Mouse (Mus musculus) gastrocnemius, adult 18-20 months (tissue): ENCODE results near the gene 1700024P04Rik. TPM values are rescaled to one million over a fixed set of nuclear protein-coding genes. Genes with fewer than 3 reads are reported as not detected.
A peak's percentile ranks its signal among the peaks of the same experiment; 100 is the strongest.

Source experiments
- DNase-seq: peaks from one replicate; pipeline ENCODE4 v3.0.0; 2021; ENCODE audit warnings: low spot score
- total RNA-seq, 2 experiments: library from RNA; stranded (reverse); gene quantifications; 2 replicates each; pipeline ENCODE4 v1.2.3; 2021

Gene 1700024P04Rik
- total RNA-seq, 2 experiments from 2014 or later = not detected

DNA sequence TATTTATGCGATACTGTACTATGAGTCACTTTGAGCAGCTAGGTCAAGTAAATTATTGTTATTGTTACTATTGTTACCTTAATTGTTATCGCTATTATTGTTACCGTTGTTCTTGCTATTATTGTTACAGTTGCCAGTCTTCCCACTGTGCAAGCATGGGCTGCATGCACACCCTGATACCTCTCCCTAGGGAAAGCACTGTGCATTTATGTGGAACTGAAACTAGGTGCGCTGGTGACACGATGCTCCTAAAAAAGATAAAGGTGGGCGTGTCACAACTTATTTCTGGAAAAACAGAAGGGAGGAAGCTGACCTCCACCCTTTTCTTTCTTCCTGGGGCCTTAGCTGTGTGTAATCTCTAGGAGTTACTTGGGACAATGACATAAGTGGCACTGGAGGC is 16.4 kb downstream of the 1700024P04Rik start:
- DNase-seq = no peak

DNA sequence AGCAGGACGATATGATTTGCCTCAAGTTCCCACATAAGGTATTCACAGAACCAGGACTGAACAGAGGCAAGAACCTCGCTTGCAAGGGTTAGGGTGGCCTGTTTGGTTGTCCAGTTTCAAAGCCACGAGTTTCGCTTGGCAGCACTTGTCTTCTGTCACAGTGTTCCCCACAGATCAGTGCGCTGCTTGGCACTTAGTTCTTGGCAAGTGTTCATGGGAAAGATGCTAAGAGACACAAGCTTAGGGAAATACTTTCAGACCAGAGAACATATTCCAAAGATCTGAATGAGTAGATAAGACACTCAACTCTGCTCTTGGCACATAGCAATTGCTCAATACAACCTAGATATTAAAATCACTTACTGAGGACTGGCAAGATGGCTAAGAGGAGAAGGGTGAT is 17.8 kb downstream of the 1700024P04Rik start:
- DNase-seq = peak; percentile 15

DNA sequence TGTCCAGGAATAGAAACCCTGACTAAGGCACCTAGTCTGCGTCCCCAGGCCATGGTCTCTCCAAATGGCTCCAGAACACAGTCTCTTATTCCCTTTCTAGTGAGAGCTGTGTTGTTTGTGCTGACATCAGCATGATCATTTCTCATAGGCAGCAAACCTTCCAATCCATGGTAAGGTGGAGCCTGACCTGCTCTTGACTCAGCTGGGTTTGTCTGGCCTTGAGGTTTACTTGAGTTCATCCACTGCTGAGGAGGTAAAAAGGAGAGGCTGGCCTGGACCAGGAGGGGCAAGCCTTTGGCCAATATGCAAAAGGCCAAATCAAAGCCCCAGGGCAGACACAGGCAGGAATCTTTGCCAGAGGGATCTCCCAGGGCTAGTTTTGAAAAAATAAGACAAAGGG is 20.8 kb downstream of the 1700024P04Rik start:
- no peak for DNase-seq

DNA sequence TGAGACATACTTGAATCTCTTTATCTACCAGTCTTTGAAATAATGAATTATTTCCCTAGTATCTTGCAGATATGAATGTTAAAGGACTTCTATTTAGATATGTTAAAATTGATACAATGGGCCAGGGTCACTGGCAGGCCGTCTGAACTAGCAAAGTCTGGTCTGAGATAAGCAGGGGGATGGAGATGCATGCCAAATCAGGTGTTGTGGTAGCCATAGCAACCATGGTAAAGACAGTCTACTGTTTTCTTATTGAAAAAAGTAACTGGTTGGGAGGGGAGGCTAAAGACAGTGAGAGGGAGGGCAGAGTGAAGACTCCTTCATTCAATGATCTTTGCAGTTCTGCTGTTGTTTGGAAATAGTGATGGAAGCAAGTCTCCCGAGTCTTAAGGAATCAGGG is 26.2 kb downstream of the 1700024P04Rik start:
- DNase-seq = no peak

DNA sequence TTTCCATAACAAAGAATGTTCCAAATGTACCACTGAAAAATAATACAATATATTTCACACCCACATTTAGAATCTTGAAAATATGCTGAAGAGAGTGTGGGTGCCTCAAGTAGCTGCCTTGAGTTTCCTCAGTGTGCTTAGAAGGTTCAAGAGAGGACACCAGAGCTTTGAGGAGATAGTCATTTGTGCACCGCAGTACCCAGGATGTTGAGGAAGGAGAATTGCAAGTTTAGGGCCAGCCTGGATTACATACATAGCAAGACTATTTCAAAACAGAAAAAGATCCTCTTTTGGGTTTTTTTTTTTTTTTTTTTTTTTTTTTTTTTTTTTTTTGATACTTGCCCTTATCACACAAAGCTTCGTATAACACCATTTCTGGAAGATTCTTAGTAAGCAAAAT is 28.2 kb downstream of the 1700024P04Rik start:
- DNase-seq = no peak

DNA sequence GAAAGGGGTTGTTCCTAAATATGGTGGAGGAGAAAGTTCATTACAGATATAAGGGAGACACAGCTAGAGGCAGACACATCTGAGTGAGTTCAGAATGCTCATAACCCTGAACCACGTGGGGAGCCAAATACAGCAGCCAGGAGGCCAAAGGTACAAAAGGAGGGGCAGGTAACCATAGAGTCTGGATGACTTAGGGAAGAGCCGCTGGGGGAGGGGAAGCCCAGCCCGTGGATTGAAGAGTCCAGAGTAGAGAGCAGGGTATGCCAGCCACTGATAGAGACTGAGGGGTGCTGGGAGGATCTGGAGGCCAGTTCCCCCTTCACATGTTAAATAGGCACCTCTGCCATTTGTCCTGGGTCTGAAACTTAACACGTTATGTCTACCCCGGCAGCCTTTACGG is 28.7 kb downstream of the 1700024P04Rik start:
- DNase-seq = no peak

DNA sequence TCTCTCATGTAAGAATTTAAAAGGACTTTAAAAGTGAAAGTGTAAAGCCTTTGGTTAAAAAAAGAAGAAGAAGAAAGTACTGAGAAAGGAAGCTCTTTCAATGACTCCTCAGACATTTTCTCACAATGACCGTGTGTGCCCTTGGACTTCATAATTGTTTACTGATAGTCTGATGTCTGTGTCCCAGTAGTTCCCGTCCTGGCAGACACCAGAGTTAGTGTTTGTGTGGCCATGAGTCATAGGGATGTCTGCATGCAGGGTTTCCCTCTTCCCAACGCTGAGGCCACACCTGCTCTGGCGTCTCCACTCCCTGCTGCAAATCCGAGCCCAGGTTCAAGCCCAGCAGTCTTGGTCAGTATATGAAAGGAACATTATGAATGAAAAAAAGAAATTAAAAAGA is 29.1 kb downstream of the 1700024P04Rik start:
- DNase-seq = peak; percentile 30

DNA sequence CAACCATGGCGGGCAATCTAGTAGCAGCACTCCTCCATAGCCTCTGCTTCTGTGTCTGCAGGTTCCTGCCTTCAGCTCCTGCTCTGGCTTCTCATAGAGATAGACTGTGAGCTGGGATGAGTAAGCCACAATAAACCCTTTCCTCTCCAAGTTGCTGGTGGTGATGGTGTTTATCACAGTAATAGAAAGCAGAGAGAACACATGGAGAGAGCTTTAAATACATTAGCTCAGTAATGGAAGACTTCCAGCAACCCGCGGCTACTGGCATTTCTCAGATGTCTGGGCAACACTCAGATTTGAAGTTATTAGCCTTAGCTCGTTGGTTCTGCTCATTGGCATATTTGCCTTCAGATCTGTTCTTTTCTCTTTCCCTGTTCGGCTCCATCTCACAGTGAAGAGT is 30.5 kb downstream of the 1700024P04Rik start:
- peak; percentile 21 for DNase-seq

DNA sequence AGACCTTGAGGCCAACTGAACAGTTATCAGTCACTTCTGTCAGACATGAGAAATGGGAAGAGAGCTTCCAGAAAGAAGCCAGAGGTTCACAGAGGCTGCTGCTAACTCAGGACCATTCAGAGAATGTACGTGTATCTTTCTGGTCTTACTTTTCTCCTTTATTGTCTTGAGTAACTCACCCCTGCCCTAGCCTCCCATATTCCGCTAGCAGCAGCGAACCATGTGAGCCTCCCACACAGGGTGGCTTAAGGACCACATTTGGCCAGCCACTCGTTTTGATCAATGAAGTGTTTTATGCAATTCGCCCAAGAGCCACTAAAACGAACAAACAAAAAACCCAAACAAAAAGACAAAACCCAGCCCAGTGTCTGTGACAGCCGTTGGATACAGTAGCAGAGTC is 32.4 kb downstream of the 1700024P04Rik start:
- DNase-seq = no peak

DNA sequence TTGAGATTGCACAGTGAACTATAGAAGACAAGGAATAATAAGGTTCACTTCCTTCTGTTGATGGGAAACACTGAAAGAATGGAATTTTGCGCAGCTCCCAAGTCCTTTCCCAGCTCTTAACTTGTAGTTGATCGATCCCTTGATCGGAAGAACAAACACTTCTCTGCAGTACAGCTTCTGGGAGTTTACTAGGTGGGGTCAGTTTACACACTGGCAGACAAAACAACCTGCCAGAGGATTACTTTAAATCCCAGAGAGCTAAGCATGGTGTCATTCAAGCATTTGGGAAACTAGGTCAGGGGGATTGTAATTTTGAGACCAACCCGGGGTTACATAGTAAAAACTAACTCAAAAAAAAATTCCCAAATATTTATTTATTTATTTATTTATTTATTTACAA is 36.2 kb downstream of the 1700024P04Rik start:
- DNase-seq = no peak

DNA sequence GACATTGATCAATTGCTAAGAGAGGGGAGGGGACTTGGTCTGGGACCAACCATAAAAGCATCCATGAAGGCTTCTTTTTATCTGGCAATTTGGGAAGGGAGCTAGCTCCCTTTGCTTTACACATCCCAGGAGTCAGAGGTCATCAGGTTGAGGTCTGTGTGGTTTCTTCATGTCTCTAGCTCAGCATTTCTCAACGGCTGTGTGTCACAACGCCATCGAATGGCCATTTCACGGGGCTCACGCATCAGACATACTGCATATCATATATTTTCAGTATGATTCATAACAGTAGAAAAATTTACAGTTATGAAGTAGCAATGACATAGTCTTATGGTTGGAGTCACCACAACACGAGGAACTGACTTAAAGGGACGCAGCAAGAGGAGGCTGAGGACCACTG is 37.9 kb downstream of the 1700024P04Rik start:
- DNase-seq = no peak

DNA sequence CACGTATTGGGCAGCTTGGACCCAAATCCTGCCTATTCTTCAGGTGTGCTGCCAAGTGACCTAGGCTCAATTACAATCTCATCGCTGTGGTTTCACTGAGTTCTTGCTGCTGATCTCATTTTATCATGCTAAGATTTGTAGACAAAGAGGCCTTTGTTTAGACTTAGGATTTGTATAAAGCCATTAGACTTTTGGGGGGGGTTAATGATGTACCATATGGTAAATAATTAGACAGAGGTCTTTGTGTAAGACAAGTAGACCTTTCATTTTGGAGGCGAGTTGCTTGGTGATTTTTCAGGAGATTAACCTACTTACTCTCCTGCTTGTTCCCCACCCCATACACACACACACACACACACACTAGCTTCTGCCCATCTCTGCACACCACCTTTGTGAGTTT is 38.5 kb downstream of the 1700024P04Rik start:
- no peak for DNase-seq

DNA sequence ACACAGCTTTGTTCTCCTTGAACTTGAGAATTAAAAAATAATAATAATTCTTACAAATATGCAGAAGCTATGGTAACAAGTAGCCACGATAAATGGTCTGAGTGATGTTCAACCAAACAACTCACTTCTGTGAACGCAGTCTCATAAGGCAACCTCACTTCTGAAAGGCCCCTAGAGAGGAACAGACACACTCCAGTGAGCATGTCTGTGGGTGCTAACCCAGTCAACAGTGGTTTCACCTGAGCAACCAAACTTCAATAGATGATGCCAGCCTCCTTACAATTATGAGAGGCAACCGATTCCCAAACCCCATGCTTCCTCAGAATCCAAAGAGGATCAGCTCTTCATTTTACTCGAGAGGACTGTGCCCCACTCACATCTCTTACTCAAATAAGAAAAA is 39.0 kb downstream of the 1700024P04Rik start:
- DNase-seq = no peak

DNA sequence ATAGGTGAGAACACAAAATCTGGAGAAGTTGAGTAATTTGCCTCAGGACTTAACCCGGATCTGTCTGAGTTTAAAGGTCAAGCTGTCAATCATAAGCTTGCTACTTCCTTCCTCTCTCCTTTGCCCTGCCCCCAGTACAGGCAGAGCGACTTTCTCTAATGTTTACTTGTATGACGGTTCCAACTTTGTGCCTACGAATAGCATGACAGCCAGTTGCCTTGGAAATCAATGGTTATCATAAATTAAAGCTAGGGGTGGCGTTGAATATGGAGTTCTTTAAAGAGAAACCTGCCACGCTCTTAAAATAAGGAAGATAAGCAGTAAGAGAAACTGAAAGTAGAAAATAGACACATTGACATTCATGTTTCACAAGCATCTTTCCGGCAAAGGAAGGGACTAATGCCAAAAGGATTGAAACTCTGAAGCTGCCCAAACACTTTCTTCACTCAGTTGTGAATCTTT is 39.7 kb downstream of the 1700024P04Rik start:
- DNase-seq = no peak

DNA sequence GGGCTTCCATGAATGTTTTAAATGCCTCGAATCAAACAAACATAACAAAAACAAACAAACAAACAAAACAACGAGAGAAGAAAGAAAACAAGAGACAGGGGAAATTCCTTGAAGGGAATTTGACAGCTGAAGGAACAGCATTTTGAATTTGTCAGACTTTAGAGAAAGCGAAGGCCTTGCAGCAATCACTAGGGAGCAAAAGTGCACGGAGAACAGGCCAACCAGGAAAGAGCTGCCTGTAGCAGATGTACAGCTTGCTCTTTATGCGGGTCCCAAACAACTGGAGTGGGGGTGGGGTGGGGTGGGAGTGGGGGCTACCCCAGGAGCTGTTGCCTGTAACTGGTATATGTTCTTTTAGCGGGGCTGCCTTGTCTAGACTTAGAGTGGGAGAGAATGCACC is 42.0 kb downstream of the 1700024P04Rik start:
- DNase-seq = no peak

DNA sequence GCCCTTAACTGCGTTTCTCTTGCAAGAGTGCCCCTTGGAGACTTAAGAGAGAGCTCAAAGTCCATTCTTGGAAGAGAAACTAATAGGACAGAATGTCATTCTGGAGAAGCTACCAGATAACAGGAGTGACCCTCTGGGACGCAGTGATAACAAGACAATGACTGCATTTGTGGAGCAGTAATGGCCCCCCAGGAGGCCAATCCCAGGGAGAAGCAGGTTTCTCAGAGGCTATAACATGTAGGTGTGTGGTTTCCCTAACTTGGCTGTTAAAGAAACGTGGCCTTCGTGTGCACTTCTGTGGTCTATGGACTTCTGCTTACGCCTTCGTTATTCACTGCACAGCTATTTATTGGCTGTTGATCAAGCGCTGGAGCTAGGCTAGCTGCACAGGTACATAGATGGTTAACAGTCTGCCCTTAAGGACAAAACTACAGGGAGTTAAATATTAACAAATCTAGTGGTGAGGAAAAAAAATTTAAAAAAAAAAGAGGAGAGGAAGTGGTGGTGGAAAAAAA is 42.5 kb downstream of the 1700024P04Rik start:
- DNase-seq = no peak

DNA sequence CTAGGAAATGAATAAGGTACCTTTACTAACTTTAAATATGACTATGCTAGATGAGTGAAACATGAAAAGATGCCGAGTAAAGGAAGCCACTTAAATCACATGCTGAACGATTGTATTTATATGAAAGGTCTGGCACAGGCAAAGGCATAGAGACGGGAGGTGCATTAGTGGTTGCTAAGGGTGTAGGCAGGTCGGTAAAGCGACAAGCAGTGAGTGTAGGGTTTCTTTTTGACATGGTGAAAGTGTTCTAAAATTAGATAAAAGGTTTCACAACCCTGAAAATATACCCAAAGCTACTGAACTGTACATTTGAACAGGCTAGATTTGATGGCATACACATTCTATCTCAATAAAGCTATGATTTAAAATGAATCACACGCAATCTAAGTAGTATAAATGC is 47.3 kb downstream of the 1700024P04Rik start:
- DNase-seq = peak; percentile 44

Other genes with a start within 250 kb of the 1700024P04Rik start
- 10 to 100 TPM; 21.3 to 26.3 TPM for gene Fcho2, start 169.1 kb downstream of the 1700024P04Rik start, total RNA-seq
- 10 to 100 TPM; 26.9 to 36.5 TPM for gene Tnpo1, start 58.2 kb downstream of the 1700024P04Rik start, total RNA-seq
- gene Zfp366, start 200.3 kb upstream of the 1700024P04Rik start, total RNA-seq = 1 to 10 TPM; 3.8 to 3.9 TPM